12 mouse cellular contexts compared by ENCODE assay signal in the genomic region with DNA sequence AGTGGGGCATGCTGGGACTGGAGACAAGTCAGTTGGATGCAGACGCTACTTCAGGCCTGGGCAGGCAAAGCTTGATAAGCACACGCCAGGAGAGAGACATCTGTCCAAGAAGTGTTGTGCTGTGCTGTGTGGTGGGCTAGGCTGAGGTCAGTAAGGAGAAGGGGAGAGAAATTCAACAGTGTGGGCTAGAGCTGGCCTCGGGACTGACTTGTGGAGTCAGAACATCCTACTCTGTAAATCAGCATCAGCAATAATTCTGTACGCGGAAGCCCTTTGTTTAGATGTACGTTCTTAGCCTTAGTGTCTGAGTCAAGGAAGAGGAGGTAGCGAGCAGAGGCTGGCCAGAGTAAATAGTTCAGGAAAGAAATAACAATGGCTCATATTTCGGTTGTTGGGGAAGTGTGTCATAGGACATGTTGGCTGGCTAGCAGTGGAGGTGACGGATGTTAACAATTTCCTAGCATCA. TPM values are rescaled to one million over a fixed set of nuclear protein-coding genes. Genes with fewer than 3 reads are reported as not detected.
DNase-seq lines count a peak whose midpoint lies in the region; ATAC-seq and TF ChIP-seq lines count a peak whose summit lies in the region.
"Had no signal": no experiment of that assay in that cellular context is flagged by ENCODE, and none has a peak within 500 bp of the region (broad histone marks: within the 10 kb centered on the region; RNA-seq: fewer than 3 reads in every experiment).

No protein-coding gene starts in this region.

- peak; percentile 77 for ATAC-seq in lung, embryonic 14.5 days (ENCODE audit: insufficient read depth)
- no peak for ATAC-seq in embryonic facial prominence, embryonic 15.5 days (ENCODE audit: insufficient number of reproducible peaks, low FRiP score, low TSS enrichment, low read depth)
- ATAC-seq in kidney, embryonic 15.5 days (replicated peaks; ENCODE audit: low FRiP score): peak; percentile 76

- no peak overlapping the region for H3K4me3 ChIP-seq in lung, embryonic 14.5 days (ENCODE audit: low read depth, low read length)
- no peak overlapping the region for H3K4me3 ChIP-seq in embryonic facial prominence, embryonic 15.5 days (replicated peaks)
- no peak overlapping the region for H3K4me3 ChIP-seq in kidney, embryonic 15.5 days (replicated peaks)
- H3K4me3 ChIP-seq in myocyte: no peak overlapping the region
- H3K4me3 ChIP-seq: embryonic facial prominence, embryonic 13.5 days had no signal

- no peaks in the 10 kb centered on the region for H3K79me2 ChIP-seq in myocyte (ENCODE audit: control insufficient read depth, insufficient read depth)

- H3ac ChIP-seq in myocyte (ENCODE audit: control insufficient read depth, insufficient read length): no peak overlapping the region

- 0 out of 2 replicates have a peak overlapping the region, but pooled peaks have one; percentile 27 for H3K9ac ChIP-seq in lung, embryonic 14.5 days
- no peak overlapping the region for H3K9ac ChIP-seq in embryonic facial prominence, embryonic 15.5 days
- H3K9ac ChIP-seq in kidney, embryonic 15.5 days: no peak overlapping the region
- H3K9ac ChIP-seq: embryonic facial prominence, embryonic 13.5 days; hindbrain, embryonic 14.5 days had no signal

- TF ChIP-seq CTCF in lung, embryonic 14.5 days (IDR thresholded peaks at IDR 0.05; ENCODE audit: low read depth): no peak

- no peak for TF ChIP-seq POLR2A in myocyte (IDR thresholded peaks at IDR 0.05; ENCODE audit: insufficient read length, low read depth)

- peak overlapping the region; percentile 69 for H3K27ac ChIP-seq in lung, embryonic 14.5 days (ENCODE audit: low read depth)
- 0 out of 2 replicates have a peak overlapping the region, but pooled peaks have one; percentile 13 for H3K27ac ChIP-seq in embryonic facial prominence, embryonic 15.5 days (replicated peaks)
- H3K27ac ChIP-seq in kidney, embryonic 15.5 days: peak overlapping the region; percentile 83
- H3K27ac ChIP-seq: embryonic facial prominence, embryonic 13.5 days; hindbrain, embryonic 14.5 days had no signal

- H3K27me3 ChIP-seq in lung, embryonic 14.5 days (ENCODE audit: insufficient read depth, low read length): no peaks in the 10 kb centered on the region
- no peaks in the 10 kb centered on the region for H3K27me3 ChIP-seq in embryonic facial prominence, embryonic 15.5 days
- H3K27me3 ChIP-seq in kidney, embryonic 15.5 days: no peaks in the 10 kb centered on the region
- no peaks in the 10 kb centered on the region for H3K27me3 ChIP-seq in myocyte (ENCODE audit: control insufficient read depth, insufficient read depth, insufficient read length)
- H3K27me3 ChIP-seq: embryonic facial prominence, embryonic 13.5 days had no signal

- H3K9me3 ChIP-seq in lung, embryonic 14.5 days (ENCODE audit: low read depth, low read length): no peaks in the 10 kb centered on the region
- no peaks in the 10 kb centered on the region for H3K9me3 ChIP-seq in embryonic facial prominence, embryonic 15.5 days (replicated peaks)
- no peaks in the 10 kb centered on the region for H3K9me3 ChIP-seq in kidney, embryonic 15.5 days (replicated peaks)
- H3K9me3 ChIP-seq: embryonic facial prominence, embryonic 13.5 days had no signal

- no peaks in the 10 kb centered on the region for H3K36me3 ChIP-seq in lung, embryonic 14.5 days (ENCODE audit: insufficient read depth)
- no peaks in the 10 kb centered on the region for H3K36me3 ChIP-seq in embryonic facial prominence, embryonic 15.5 days
- no peaks in the 10 kb centered on the region for H3K36me3 ChIP-seq in kidney, embryonic 15.5 days
- peaks cover 4% of the 10 kb centered on the region for H3K36me3 ChIP-seq in myocyte (ENCODE audit: control insufficient read depth, insufficient read depth)
- H3K36me3 ChIP-seq: embryonic facial prominence, embryonic 13.5 days had no signal

- H3K4me2 ChIP-seq in lung, embryonic 14.5 days: peak overlapping the region; percentile 16; the same call in 1 of the 2 replicates
- H3K4me2 ChIP-seq in embryonic facial prominence, embryonic 15.5 days (replicated peaks): no peak overlapping the region
- peak overlapping the region; percentile 9; the same call in 1 of the 2 replicates for H3K4me2 ChIP-seq in kidney, embryonic 15.5 days
- H3K4me2 ChIP-seq in myocyte (ENCODE audit: low read depth): peak overlapping the region; percentile 59
- H3K4me2 ChIP-seq: embryonic facial prominence, embryonic 13.5 days; hindbrain, embryonic 14.5 days had no signal

- H3K4me1 ChIP-seq in lung, embryonic 14.5 days (ENCODE audit: insufficient read depth): no peaks in the 10 kb centered on the region
- H3K4me1 ChIP-seq in embryonic facial prominence, embryonic 15.5 days: peaks cover 10% of the 10 kb centered on the region
- peaks cover 16% of the 10 kb centered on the region for H3K4me1 ChIP-seq in kidney, embryonic 15.5 days

- 23% methylated on average over 9 of the region's 9 CpGs for WGBS in lung, embryonic 14.5 days
- 42% methylated on average over 9 of the region's 9 CpGs for WGBS in embryonic facial prominence, embryonic 15.5 days
- WGBS in kidney, embryonic 15.5 days: 31% methylated on average over 9 of the region's 9 CpGs

- DNase-seq in lung, embryonic 14.5 days: peak; percentile 63
- no peak for DNase-seq in lung, postnatal 14 days
- DNase-seq in embryo, embryonic 9.5 days (ENCODE audit: extremely low spot score): no peak
- DNase-seq in urinary bladder, postnatal 25 days (ENCODE audit: low spot score): no peak

TF ChIP-seq in myocyte, 11 proteins besides CTCF, POLR2A, EP300 and RAD21:
- no peak for TF ChIP-seq MAX (IDR thresholded peaks at IDR 0.05; ENCODE audit: low read depth)
- no peak for TF ChIP-seq TCF3 (IDR thresholded peaks at IDR 0.05; ENCODE audit: insufficient read length, low read depth)
- TF ChIP-seq CEBPB (IDR thresholded peaks at IDR 0.05; ENCODE audit: insufficient read depth, poor library complexity, severe bottlenecking): no peak
- TF ChIP-seq REST (IDR thresholded peaks at IDR 0.05; ENCODE audit: insufficient read depth, insufficient read length): no peak
- no peak for TF ChIP-seq TCF12 (IDR thresholded peaks at IDR 0.05; ENCODE audit: insufficient read depth, poor library complexity, severe bottlenecking)
- no peak for TF ChIP-seq SRF (IDR thresholded peaks at IDR 0.05; ENCODE audit: control insufficient read depth, insufficient read length, low read depth)
- no peak for TF ChIP-seq MYOG (IDR thresholded peaks at IDR 0.05; ENCODE audit: control insufficient read depth in 1 of 3, insufficient read depth in 1 of 3, insufficient read length in 2 of 3, low read depth in 2 of 3)

RNA-seq across cellular contexts. Expression of gene Epha1, which starts 8.9 kb away (rescaled TPM):
- 5.7 and 7.0 TPM in 2 replicates for polyA plus RNA-seq in lung, embryonic 14.5 days (2014; fragmentation: Nextera tagmentation; extraction: Ambion mirVana)
- polyA plus RNA-seq in embryonic facial prominence, embryonic 15.5 days (2015; fragmentation: Nextera tagmentation; extraction: Ambion mirVana): 19.5 and 21.6 TPM in 2 replicates
- polyA plus RNA-seq in kidney, embryonic 15.5 days (2015; fragmentation: Nextera tagmentation; extraction: Ambion mirVana): 7.5 and 8.5 TPM in 2 replicates
- polyA plus RNA-seq in myocyte (2012; fragmentation: generic; extraction: Trizol): 6.3 TPM

RNA-seq across cellular contexts. Expression of gene Tas2r143, which starts 18.1 kb away (rescaled TPM):
- not detected in 2 replicates for polyA plus RNA-seq in lung, embryonic 14.5 days (2014; fragmentation: Nextera tagmentation; extraction: Ambion mirVana)
- not detected in 2 replicates for polyA plus RNA-seq in embryonic facial prominence, embryonic 15.5 days (2015; fragmentation: Nextera tagmentation; extraction: Ambion mirVana)
- not detected in 2 replicates for polyA plus RNA-seq in kidney, embryonic 15.5 days (2015; fragmentation: Nextera tagmentation; extraction: Ambion mirVana)
- not detected for polyA plus RNA-seq in myocyte (2012; fragmentation: generic; extraction: Trizol)
- polyA plus RNA-seq: embryonic facial prominence, embryonic 13.5 days; hindbrain, embryonic 14.5 days; neural tube, embryonic 14.5 days; stomach, embryonic 14.5 days had no signal

RNA-seq across cellular contexts. Expression of gene Tas2r135, which starts 23.3 kb away (rescaled TPM):
- polyA plus RNA-seq in lung, embryonic 14.5 days (2014; fragmentation: Nextera tagmentation; extraction: Ambion mirVana): not detected in 2 replicates
- polyA plus RNA-seq in embryonic facial prominence, embryonic 15.5 days (2015; fragmentation: Nextera tagmentation; extraction: Ambion mirVana): not detected in 2 replicates
- polyA plus RNA-seq in kidney, embryonic 15.5 days (2015; fragmentation: Nextera tagmentation; extraction: Ambion mirVana): not detected in 2 replicates
- not detected for polyA plus RNA-seq in myocyte (2012; fragmentation: generic; extraction: Trizol)
- polyA plus RNA-seq: embryonic facial prominence, embryonic 13.5 days; hindbrain, embryonic 14.5 days; neural tube, embryonic 14.5 days; stomach, embryonic 14.5 days had no signal

RNA-seq across cellular contexts. Expression of gene Zyx, which starts 32.5 kb away (rescaled TPM):
- 194 and 198 TPM in 2 replicates for polyA plus RNA-seq in lung, embryonic 14.5 days (2014; fragmentation: Nextera tagmentation; extraction: Ambion mirVana)
- 127 and 131 TPM in 2 replicates for polyA plus RNA-seq in embryonic facial prominence, embryonic 15.5 days (2015; fragmentation: Nextera tagmentation; extraction: Ambion mirVana)
- polyA plus RNA-seq in kidney, embryonic 15.5 days (2015; fragmentation: Nextera tagmentation; extraction: Ambion mirVana): 102 and 127 TPM in 2 replicates
- 467 TPM for polyA plus RNA-seq in myocyte (2012; fragmentation: generic; extraction: Trizol)

RNA-seq across cellular contexts. Expression of gene Tas2r126, which starts 52.4 kb away (rescaled TPM):
- polyA plus RNA-seq in lung, embryonic 14.5 days (2014; fragmentation: Nextera tagmentation; extraction: Ambion mirVana): not detected in 2 replicates
- not detected in 2 replicates for polyA plus RNA-seq in embryonic facial prominence, embryonic 15.5 days (2015; fragmentation: Nextera tagmentation; extraction: Ambion mirVana)
- not detected in 2 replicates for polyA plus RNA-seq in kidney, embryonic 15.5 days (2015; fragmentation: Nextera tagmentation; extraction: Ambion mirVana)
- polyA plus RNA-seq in myocyte (2012; fragmentation: generic; extraction: Trizol): not detected
- polyA plus RNA-seq: embryonic facial prominence, embryonic 13.5 days; hindbrain, embryonic 14.5 days; limb, embryonic 14.5 days; neural tube, embryonic 14.5 days; stomach, embryonic 14.5 days had no signal

Comparison
In these comparisons a context has a peak if more than half of its experiments do, and no peak if none do; other contexts are left out.
1. H3K27ac ChIP-seq: peak in every context shown above with its lines; median percentile 83 in kidney, embryonic 15.5 days; 69 in lung, embryonic 14.5 days; 13 in embryonic facial prominence, embryonic 15.5 days.